Mouse (Mus musculus) limb, embryonic 15.5 days (tissue): Measurements from ENCODE around the gene Scgb1c1. TPM values are rescaled to one million over a fixed set of nuclear protein-coding genes. Genes with fewer than 3 reads are reported as not detected.

Experiments used
- ATAC-seq: fragments of 200-750 bp; cut with Nextera tagmentation; 2 replicates; pipeline ENCODE4 v1.8.0; 2017; ENCODE audit warnings: low read depth, moderate TSS enrichment; ENCODE audit not compliant: insufficient number of reproducible peaks, low FRiP score, low TSS enrichment
- H3K27ac ChIP-seq: fragments of 300-500 bp; sonication (generic); 2 replicates; pipeline ENCODE4 v1.5.1; 2015; ENCODE audit warnings: moderate library complexity, mild to moderate bottlenecking, inconsistent platforms
- H3K27me3 ChIP-seq: fragments of 300-500 bp; sonication (generic); 2 replicates; pipeline ENCODE4 v1.6.1; 2015; ENCODE audit warnings: inconsistent platforms
- H3K36me3 ChIP-seq: fragments of 300-500 bp; sonication (generic); 2 replicates; pipeline ENCODE4 v1.6.1; 2015; ENCODE audit warnings: inconsistent platforms
- H3K4me1 ChIP-seq: fragments of 300-500 bp; sonication (generic); 2 replicates; pipeline ENCODE4 v1.6.1; 2015; ENCODE audit warnings: inconsistent platforms
- H3K4me2 ChIP-seq: fragments of 300-500 bp; sonication (generic); 2 replicates; pipeline ENCODE4 v1.6.1; 2015; ENCODE audit warnings: mild to moderate bottlenecking, inconsistent platforms
- H3K4me3 ChIP-seq: fragments of 300-500 bp; sonication (generic); 2 replicates; pipeline ENCODE4 v1.5.1; 2015; ENCODE audit warnings: mild to moderate bottlenecking, inconsistent platforms
- H3K9ac ChIP-seq: fragments of 300-500 bp; sonication (generic); 2 replicates; pipeline ENCODE4 v1.6.1; 2015; ENCODE audit warnings: inconsistent platforms
- H3K9me3 ChIP-seq: fragments of 300-500 bp; sonication (generic); 2 replicates; pipeline ENCODE4 v1.6.1; 2016; ENCODE audit warnings: inconsistent platforms
- WGBS: fragments of 180-500 bp; shearing (Covaris S2); methylation state at CpG from one replicate; pipeline ENCODE4 v1.1.7; 2015; 5-methylcytosine and 5-hydroxymethylcytosine counted together
- polyA plus RNA-seq: library from polyadenylated mRNA; unstranded; fragments of >200 nt; fragmentation: Nextera tagmentation; extraction: Ambion mirVana; gene quantifications from 2 replicates; pipeline ENCODE4 v1.2.1, GENCODE M21; 2015

Gene Scgb1c1
- not detected in 2 replicates for polyA plus RNA-seq

- WGBS: 27% methylated on average over 14 of the region's 14 CpGs
- Histone ChIP-seq H3K9me3 (no peaks in the 10 kb centered on the region), H3K36me3 (no peaks in the 10 kb centered on the region), H3K4me3 (no peak within 1 kb of the TSS), H3K9ac (no peak within 1 kb of the TSS), H3K4me1 (peaks cover 11% of the 10 kb centered on the region; the same call in 1 of the 2 replicates), H3K27ac (no peak within 1 kb of the TSS), H3K4me2 (no peak within 1 kb of the TSS), H3K27me3 (peaks cover 30% of the 10 kb centered on the region)
- peak; percentile 46 for ATAC-seq
Measured at GRCm38 (mm10) chr7:140844905-140845665, at the start of gene Scgb1c1. TSS of gene Scgb1c1 (plus strand) at chr7:140845547.

DNA sequence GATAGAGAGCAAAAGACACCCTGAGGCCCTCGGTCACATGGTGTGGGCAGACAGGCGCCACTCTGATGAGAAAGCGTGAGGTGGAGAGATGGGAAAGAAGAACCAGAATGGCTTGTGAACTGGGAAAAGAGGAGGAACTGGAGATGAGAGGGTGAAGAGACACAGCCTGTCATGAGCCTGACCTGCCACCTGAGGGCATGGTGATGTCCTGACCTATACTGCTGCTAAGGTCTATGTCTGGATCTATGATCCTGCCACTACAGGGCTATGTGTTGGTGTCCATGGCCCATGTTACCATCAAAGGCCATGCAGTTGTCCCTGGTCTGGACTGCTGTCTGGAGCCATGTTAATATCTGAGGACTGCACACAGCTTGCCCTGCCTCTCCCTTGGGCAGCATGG, 47.7 kb upstream of the Scgb1c1 start:
- Histone ChIP-seq H3K36me3 (no peaks in the 10 kb centered on the region), H3K9ac (no peak overlapping the region), H3K9me3 (no peaks in the 10 kb centered on the region), H3K4me2 (no peak overlapping the region), H3K4me3 (no peak overlapping the region), H3K4me1 (no peaks in the 10 kb centered on the region), H3K27me3 (no peaks in the 10 kb centered on the region), H3K27ac (no peak overlapping the region)
- ATAC-seq: no peak
- WGBS: 80% methylated on average over 3 of the region's 3 CpGs

DNA sequence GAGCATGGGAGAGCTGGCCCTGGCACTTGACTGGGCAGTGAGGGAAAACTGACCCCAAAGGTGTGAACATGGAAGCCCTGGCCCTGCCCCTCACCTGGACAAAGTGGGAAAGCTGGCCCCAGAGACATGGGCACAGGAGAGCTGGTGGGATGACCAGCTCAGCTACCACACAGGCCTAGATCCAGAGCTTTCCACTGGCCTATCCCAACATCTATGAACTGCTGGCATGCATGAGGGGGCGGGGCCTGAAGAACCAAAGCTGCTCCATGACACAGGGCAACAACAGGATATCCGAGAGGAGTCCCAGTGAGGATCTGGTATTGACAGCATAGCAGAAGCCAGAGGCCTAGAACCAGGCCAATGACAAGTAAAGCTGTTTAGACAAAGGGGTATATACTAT, 47.1 kb upstream of the Scgb1c1 start:
- Histone ChIP-seq H3K9ac (no peak overlapping the region), H3K27ac (no peak overlapping the region), H3K4me1 (no peaks in the 10 kb centered on the region), H3K4me3 (no peak overlapping the region), H3K36me3 (no peaks in the 10 kb centered on the region), H3K4me2 (no peak overlapping the region), H3K27me3 (no peaks in the 10 kb centered on the region), H3K9me3 (no peaks in the 10 kb centered on the region)
- ATAC-seq: 0 out of 2 replicates have a peak, but pooled peaks have one; percentile 52
- 69% methylated on average over 2 of the region's 2 CpGs for WGBS

DNA sequence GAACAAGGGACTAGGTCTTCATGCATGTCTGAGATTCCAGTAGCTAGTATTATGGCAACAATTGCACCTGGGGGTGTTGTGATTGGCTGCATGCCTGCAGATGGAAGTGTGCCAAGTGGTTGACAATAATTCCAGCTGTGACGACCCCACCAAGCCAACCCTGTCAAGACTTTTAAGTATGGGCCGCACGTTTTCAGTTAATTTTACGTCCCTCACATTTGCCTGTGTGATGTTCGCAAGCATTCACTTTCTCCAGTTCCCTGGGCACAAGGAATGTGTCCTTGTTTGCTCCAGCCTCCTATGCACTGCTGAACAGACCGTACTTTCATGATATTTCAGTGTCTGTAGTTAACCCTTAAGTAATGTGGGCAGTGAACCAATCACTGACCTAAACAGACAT, 42.7 kb upstream of the Scgb1c1 start:
- no peak for ATAC-seq
- H3K27me3 ChIP-seq: no peaks in the 10 kb centered on the region
- no peaks in the 10 kb centered on the region for H3K36me3 ChIP-seq
- WGBS: 32% methylated on average over 6 of the region's 6 CpGs
- H3K27ac ChIP-seq: no peak overlapping the region
- H3K4me3 ChIP-seq: no peak overlapping the region
- H3K9ac ChIP-seq: no peak overlapping the region
- no peaks in the 10 kb centered on the region for H3K9me3 ChIP-seq
- H3K4me2 ChIP-seq: no peak overlapping the region
- no peaks in the 10 kb centered on the region for H3K4me1 ChIP-seq

DNA sequence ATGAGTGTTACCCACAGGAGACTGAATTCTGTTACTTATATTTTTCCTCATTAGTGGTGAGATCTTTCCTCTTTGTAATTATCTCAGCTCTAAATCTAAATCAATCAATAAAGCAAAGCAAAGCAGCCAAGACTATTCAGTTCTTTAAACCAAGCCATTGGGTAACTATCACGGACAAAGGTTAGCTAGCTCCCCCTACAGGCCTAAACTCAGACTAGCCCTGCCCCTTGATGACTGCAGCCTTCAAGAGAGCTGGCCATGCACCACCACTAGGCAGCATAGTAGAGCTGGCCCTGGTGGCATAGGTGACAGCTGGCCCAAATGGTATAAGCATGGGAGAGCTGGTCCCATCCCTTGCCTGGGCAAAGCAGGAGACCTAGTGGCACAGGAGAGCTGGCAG, 39.6 kb upstream of the Scgb1c1 start:
- H3K9ac ChIP-seq: no peak overlapping the region
- no peaks in the 10 kb centered on the region for H3K27me3 ChIP-seq
- H3K9me3 ChIP-seq: no peaks in the 10 kb centered on the region
- WGBS: 15% methylated on average over 1 of the region's 1 CpGs
- no peak overlapping the region for H3K4me3 ChIP-seq
- no peaks in the 10 kb centered on the region for H3K36me3 ChIP-seq
- ATAC-seq: no peak
- H3K4me2 ChIP-seq: no peak overlapping the region
- H3K4me1 ChIP-seq: no peaks in the 10 kb centered on the region
- no peak overlapping the region for H3K27ac ChIP-seq

GRCm38 (mm10) chr7:140810496-140810895, 34.9 kb upstream of the Scgb1c1 start:
- peaks cover 6% of the 10 kb centered on the region; the same call in 1 of the 2 replicates for H3K36me3 ChIP-seq
- WGBS: 92% methylated on average over 6 of the region's 6 CpGs

DNA sequence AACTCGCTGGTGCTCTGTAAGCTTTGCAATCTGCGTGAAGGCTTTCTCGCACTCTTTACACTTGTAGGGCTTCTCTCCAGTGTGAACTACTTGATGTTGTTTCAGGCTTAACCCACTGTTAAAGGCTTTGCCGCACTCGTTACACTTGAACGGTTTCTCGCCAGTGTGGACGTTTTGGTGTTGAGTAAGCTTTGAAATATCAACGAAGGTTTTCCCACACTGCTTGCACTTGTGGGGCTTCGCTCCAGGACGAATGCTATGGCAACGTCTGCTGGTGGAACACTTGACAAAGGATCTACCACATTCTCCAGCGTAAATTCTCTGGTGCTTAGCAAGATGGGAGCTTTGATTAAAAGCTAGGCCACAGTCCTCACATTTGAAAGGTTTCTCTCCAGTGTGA, 33.6 kb upstream of the Scgb1c1 start:
- no peaks in the 10 kb centered on the region for H3K4me1 ChIP-seq
- H3K4me2 ChIP-seq: no peak overlapping the region
- 91% methylated on average over 13 of the region's 13 CpGs for WGBS
- peaks cover 6% of the 10 kb centered on the region; the same call in 1 of the 2 replicates for H3K36me3 ChIP-seq
- no peak overlapping the region for H3K9ac ChIP-seq
- H3K27me3 ChIP-seq: no peaks in the 10 kb centered on the region
- H3K27ac ChIP-seq: no peak overlapping the region
- no peak overlapping the region for H3K4me3 ChIP-seq
- H3K9me3 ChIP-seq: no peaks in the 10 kb centered on the region
- ATAC-seq: no peak

More at GRCm38 (mm10) chr7:140810496-140810895, 34.9 kb upstream of the Scgb1c1 start:
- H3K9ac ChIP-seq: no peak overlapping the region
- no peak overlapping the region for H3K4me2 ChIP-seq
- H3K9me3 ChIP-seq: no peaks in the 10 kb centered on the region
- H3K4me1 ChIP-seq: no peaks in the 10 kb centered on the region
- no peaks in the 10 kb centered on the region for H3K27me3 ChIP-seq
- no peak for ATAC-seq
- H3K4me3 ChIP-seq: no peak overlapping the region
- no peak overlapping the region for H3K27ac ChIP-seq

DNA sequence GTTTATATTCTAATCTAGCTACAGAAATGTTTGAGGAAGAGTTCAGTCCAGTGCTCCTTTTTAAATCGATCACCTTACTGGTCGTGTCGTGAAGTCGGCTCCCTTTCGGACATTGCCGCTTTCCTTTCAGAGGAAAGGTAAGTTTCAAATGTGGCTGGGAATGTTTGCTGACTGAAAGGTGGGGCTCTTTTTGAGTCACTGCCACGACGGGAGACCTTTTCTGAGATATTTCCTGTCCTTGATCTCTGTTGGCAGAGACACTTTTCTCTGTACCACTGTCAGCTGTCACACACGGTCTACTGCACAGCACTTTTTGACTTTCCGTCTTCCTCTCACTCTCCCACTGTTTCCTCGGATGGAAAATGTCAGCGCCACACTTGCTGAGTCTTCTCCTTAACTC, 32.5 kb upstream of the Scgb1c1 start:
- Histone ChIP-seq H3K27ac (no peak overlapping the region), H3K9me3 (no peaks in the 10 kb centered on the region), H3K9ac (no peak overlapping the region), H3K27me3 (no peaks in the 10 kb centered on the region), H3K36me3 (peaks cover 6% of the 10 kb centered on the region; the same call in 1 of the 2 replicates), H3K4me3 (no peak overlapping the region), H3K4me2 (no peak overlapping the region), H3K4me1 (no peaks in the 10 kb centered on the region)
- ATAC-seq: no peak
- WGBS: 91% methylated on average over 12 of the region's 12 CpGs

DNA sequence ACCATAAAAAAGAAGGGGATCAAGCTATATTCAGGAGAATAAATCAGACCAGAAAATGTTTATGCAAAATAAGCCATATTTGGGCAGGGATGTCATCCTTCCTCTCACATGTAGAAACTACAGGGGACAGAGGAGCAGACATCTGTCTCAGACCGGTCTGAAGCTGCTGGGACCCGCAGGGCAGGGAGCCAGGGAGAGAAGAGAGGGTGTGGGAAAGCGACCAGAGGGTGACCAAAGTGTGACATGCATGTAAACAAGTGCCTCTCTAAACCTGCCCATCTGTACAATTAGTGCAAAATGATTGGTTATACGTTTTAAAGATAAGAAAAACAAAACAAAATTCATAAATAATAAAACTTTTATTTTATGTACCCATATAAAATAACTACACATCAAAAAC, 25.2 kb upstream of the Scgb1c1 start:
- no peak overlapping the region for H3K27ac ChIP-seq
- no peak overlapping the region for H3K4me3 ChIP-seq
- H3K4me2 ChIP-seq: no peak overlapping the region
- H3K4me1 ChIP-seq: peaks cover 8% of the 10 kb centered on the region; the same call in 1 of the 2 replicates
- H3K9ac ChIP-seq: no peak overlapping the region
- no peaks in the 10 kb centered on the region for H3K27me3 ChIP-seq
- H3K36me3 ChIP-seq: no peaks in the 10 kb centered on the region
- no peak for ATAC-seq
- WGBS: 71% methylated on average over 4 of the region's 4 CpGs
- no peaks in the 10 kb centered on the region for H3K9me3 ChIP-seq

DNA sequence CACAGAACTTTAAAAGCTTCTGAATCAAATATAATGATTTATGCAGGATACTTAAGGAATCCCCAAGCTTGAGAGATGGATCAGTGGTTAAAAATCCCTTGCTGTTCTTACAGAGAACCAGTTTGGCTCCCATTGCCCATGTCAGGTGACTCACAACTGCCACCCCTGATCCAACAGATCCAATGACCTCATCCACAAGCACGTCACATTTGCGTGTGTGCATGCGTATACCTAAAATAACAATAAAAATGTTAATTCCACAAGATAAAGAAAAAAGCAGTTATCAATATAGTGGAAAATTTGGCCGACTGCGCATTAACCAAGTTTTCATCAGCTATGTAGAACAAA, 24.1 kb upstream of the Scgb1c1 start:
- Histone ChIP-seq H3K9me3 (no peaks in the 10 kb centered on the region), H3K9ac (no peak overlapping the region; the same call in 1 of the 2 replicates), H3K27ac (no peak overlapping the region), H3K4me3 (peak overlapping the region; percentile 44), H3K27me3 (no peaks in the 10 kb centered on the region), H3K4me1 (peaks cover 8% of the 10 kb centered on the region; the same call in 1 of the 2 replicates), H3K4me2 (peak overlapping the region; percentile 72), H3K36me3 (no peaks in the 10 kb centered on the region)
- WGBS: 45% methylated on average over 5 of the region's 5 CpGs
- ATAC-seq: no peak

DNA sequence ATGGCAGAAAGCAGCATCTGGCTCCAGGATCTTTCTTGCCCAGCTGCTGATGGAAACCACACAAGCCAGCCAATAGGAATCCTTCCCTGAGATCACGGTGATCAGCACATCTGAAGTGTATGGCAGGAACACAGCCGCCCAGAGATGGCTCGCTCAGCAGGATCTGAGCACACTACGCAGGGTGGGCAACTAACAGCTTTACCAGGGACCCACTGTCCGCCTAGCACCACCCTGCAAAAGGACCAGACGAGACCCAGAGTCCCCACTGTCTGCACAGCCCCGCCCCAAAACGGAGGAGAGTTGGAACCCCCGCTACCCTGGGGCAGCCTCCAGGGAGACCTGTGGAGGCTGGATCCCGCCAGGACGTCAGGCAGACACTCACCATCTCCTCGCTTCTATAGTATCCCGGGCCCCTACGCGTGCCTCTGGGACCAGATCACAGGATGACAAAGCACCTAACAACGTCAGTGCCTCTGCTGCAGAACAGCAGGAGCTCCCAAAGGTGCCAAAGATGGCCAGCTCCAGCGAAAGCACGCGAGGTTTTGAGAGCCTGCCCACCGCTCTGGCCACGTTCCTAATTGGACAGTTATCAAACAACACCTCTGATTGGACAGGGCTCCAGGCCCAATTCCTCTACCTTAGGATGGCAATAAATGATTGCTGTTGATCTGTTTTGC, 23.6 kb upstream of the Scgb1c1 start, which contains the start of gene Zfp941:
Gene Zfp941, minus strand, starts transcription at position 526 of the 677 bp plus-strand sequence.
- no peak within 1 kb of the TSS for H3K27ac ChIP-seq
- WGBS: under 1% methylated on average over 21 of the region's 21 CpGs

DNA sequence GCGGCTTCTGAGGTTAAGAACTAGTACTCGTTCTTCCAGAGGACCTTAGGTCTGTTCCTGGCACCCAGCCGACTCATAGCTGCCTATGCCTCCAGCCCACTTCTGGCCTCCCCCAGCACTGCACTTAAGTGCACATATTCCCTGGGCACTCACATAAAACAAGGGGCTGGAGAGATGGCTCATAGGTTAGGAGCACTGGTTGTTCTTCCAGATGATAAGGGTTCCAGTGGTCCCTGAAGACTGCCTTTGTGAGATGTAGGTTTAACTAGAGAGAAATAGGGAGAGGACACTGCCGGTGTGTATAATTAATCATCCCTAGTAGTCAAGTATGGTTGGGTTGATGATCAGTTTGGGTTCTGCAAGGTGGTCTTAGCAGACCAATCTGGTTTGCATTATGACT, 22.6 kb upstream of the Scgb1c1 start:
- Histone ChIP-seq H3K36me3 (no peaks in the 10 kb centered on the region), H3K4me1 (peaks cover 8% of the 10 kb centered on the region; the same call in 1 of the 2 replicates), H3K4me2 (no peak overlapping the region), H3K4me3 (no peak overlapping the region), H3K9me3 (no peaks in the 10 kb centered on the region), H3K27ac (no peak overlapping the region), H3K27me3 (no peaks in the 10 kb centered on the region), H3K9ac (no peak overlapping the region)
- WGBS: 86% methylated on average over 4 of the region's 4 CpGs
- ATAC-seq: no peak

More for the DNA sequence above, 23.6 kb upstream of the Scgb1c1 start, which contains the start of gene Zfp941:
- H3K4me1 ChIP-seq: peaks cover 8% of the 10 kb centered on the region; the same call in 1 of the 2 replicates
- H3K9me3 ChIP-seq: no peaks in the 10 kb centered on the region
- peak within 1 kb of the TSS; percentile 44 for H3K4me3 ChIP-seq
- no peaks in the 10 kb centered on the region for H3K36me3 ChIP-seq
- H3K4me2 ChIP-seq: peak within 1 kb of the TSS; percentile 72
- 0 out of 2 replicates have a peak, but pooled peaks have one; percentile 44 for ATAC-seq
- H3K27me3 ChIP-seq: no peaks in the 10 kb centered on the region
- H3K9ac ChIP-seq: peak within 1 kb of the TSS; percentile 35; the same call in 1 of the 2 replicates
